Mouse (Mus musculus) layer of hippocampus, adult 18-20 months (tissue): ENCODE measurements around the gene Hhipl1. TPM values are rescaled to one million over a fixed set of nuclear protein-coding genes. Genes with fewer than 3 reads are reported as not detected.

Experiments used
- DNase-seq, 2 experiments: peaks; one replicate each; pipeline ENCODE4 v3.0.0; 2022; ENCODE audit warnings: low spot score in 2 of 2
- total RNA-seq, 2 experiments: library from RNA; stranded (reverse); gene quantifications; 2 replicates each; pipeline ENCODE4 v1.2.3; 2021

Gene Hhipl1
- total RNA-seq, 2 experiments from 2014 or later: 6.1 to 6.4 TPM

GRCm38 (mm10) chr12:108311741-108312290, 5.7 kb downstream of the Hhipl1 start:
- DNase-seq: no peak

- DNase-seq: no peak
These were observed 6.4 kb downstream of the Hhipl1 start for GRCm38 (mm10) chr12:108312432-108312851.

GRCm38 (mm10) chr12:108313244-108313772, 7.2 kb downstream of the Hhipl1 start:
- DNase-seq: no peak

- no peak for DNase-seq
These were observed 9.7 kb downstream of the Hhipl1 start for GRCm38 (mm10) chr12:108315818-108316217.

- no peak for DNase-seq
These were observed 10.6 kb downstream of the Hhipl1 start for GRCm38 (mm10) chr12:108316655-108317054.

GRCm38 (mm10) chr12:108317201-108317738, 11.2 kb downstream of the Hhipl1 start:
- no peak for DNase-seq

- DNase-seq: no peak
These were observed 11.9 kb downstream of the Hhipl1 start for GRCm38 (mm10) chr12:108317826-108318430.

GRCm38 (mm10) chr12:108318499-108318898, 12.4 kb downstream of the Hhipl1 start:
- DNase-seq: no peak

GRCm38 (mm10) chr12:108320096-108320495, 14.0 kb downstream of the Hhipl1 start:
- no peak for DNase-seq

GRCm38 (mm10) chr12:108326401-108326800, 20.3 kb downstream of the Hhipl1 start:
- DNase-seq: peak in 1 of 2 experiments; percentile 38

GRCm38 (mm10) chr12:108327889-108328491, 21.9 kb downstream of the Hhipl1 start:
- peak; percentile 86 to 91 for DNase-seq

GRCm38 (mm10) chr12:108333056-108333455, 27.0 kb downstream of the Hhipl1 start:
- DNase-seq: peak; percentile 83 to 88

GRCm38 (mm10) chr12:108333481-108333882, 27.4 kb downstream of the Hhipl1 start:
- DNase-seq: no peak

- peak; percentile 100 for DNase-seq
These were observed 27.9 kb downstream of the Hhipl1 start, which contains the start of gene Cyp46a1 for GRCm38 (mm10) chr12:108333895-108334445. TSS of gene Cyp46a1 (plus strand) at chr12:108334381.

GRCm38 (mm10) chr12:108334529-108334928, 28.5 kb downstream of the Hhipl1 start:
- DNase-seq: peak in 1 of 2 experiments; percentile 39

GRCm38 (mm10) chr12:108338572-108339190, 32.6 kb downstream of the Hhipl1 start:
- DNase-seq: peak; percentile 35 to 43

GRCm38 (mm10) chr12:108348151-108348550, 42.1 kb downstream of the Hhipl1 start:
- DNase-seq: no peak

GRCm38 (mm10) chr12:108349026-108349425, 43.0 kb downstream of the Hhipl1 start:
- peak; percentile 40 to 47 for DNase-seq

- no peak for DNase-seq
These were observed 44.9 kb downstream of the Hhipl1 start for GRCm38 (mm10) chr12:108350931-108351330.

- no peak for DNase-seq
These were observed 46.5 kb downstream of the Hhipl1 start for GRCm38 (mm10) chr12:108352371-108353136.
